Mouse (Mus musculus): ENCODE results near the gene Ngp. TPM values are rescaled to one million over a fixed set of nuclear protein-coding genes. Genes with fewer than 3 reads are reported as not detected.

Gene Ngp
- total RNA-seq, 2 experiments from 2014 or later, result 557 to 1,024 TPM

DNA sequence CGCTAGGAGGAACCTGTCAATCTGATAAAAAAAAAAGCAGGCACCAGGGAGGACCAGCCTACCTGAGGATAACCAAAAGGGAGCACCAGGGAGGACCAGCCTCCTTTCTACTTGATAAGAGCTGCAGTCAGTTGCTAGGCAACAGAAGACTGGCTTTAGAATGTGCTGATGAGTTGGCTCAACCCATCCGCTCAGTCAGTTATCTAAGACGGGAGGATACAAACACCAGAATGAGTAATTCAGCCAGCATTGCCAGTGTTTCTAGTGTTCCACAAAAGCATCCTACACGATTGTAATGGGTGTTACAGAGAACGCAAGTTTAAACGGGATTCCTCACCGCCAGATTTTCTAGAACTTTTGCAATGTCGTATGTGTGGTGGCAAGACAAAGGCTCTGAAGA is 11.7 kb downstream of the Ngp start:
- no peak for ATAC-seq (replicated peaks; ENCODE audit: poor library complexity)

DNA sequence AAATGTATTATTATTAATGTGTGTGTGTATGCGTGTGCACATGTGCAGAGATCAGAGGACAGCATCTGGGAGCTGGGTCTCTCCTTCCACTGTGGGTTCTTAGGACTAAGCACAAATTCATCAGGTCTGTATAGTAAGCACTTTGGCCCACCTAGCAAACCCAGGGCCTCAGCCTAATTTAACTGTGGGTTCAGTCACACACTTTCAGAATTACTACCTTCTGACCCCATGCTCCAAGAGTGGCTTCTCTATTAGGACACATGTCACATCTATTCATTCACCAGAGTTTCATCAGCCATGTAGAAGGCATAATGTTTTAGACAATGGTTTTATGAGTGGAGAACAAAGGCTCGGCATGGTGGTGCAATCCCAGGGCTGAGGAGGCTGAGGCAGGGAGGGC is 13.5 kb downstream of the Ngp start:
- ATAC-seq (replicated peaks; ENCODE audit: poor library complexity), result no peak

DNA sequence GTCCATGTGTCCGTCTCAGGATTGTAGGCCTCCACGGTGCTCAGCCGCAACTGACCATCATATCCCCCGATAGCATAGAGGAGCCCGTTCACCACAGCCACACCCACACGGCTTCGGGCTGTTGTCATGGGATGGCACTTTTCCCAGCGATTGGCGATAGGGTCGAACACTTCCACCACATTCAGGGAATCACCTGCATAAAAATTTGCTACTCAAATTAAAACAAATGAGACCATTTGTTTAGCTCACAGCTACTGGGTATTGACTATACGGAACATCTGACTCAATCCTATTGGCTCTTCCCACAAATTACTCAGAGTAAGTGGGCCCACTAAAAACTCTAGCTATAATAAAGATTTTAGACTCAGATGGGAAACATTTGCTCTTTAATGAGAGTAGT is 16.5 kb downstream of the Ngp start:
- no peak for ATAC-seq (replicated peaks; ENCODE audit: poor library complexity)

DNA sequence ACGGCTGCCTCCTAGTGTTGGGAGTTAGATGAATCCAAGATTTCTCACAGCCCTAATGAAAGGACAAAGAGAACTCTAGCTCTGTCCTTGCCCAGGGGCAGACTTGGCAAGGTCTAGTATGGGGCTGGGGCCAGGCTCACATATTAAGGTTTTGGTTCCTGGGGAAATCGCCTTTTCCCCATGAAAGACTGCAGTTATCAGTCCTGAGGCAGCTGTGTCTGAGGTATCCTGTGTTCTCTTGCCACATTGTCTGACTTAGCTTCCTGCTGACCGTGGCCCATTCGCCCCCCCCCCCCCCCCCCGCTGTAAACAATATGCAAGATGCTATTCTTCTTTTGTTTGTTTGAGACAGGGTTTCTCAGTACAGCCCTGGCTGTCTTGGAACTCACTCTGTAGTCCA is 20.5 kb downstream of the Ngp start:
- ATAC-seq (replicated peaks; ENCODE audit: poor library complexity), result peak; percentile 62

DNA sequence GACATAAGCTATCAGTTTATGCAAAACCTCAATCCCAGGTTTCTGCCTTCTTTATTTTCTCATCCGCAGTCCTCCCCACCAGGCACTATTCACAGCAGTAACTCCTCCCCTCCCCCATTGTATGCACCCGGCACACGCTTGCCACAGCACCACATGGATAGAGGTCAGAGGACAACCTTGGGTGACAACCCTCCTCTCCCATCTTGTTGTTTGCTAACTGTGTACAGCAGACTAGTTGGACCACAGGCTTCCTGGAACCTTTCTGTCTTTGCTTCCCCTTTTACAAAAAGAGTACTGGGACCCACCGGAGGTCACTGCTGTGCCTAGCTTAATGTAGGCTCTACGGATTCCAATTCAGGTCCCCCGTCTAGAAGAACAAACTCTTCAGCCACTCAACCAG is 21.0 kb downstream of the Ngp start:
- peak; percentile 95 for ATAC-seq (replicated peaks; ENCODE audit: poor library complexity)

DNA sequence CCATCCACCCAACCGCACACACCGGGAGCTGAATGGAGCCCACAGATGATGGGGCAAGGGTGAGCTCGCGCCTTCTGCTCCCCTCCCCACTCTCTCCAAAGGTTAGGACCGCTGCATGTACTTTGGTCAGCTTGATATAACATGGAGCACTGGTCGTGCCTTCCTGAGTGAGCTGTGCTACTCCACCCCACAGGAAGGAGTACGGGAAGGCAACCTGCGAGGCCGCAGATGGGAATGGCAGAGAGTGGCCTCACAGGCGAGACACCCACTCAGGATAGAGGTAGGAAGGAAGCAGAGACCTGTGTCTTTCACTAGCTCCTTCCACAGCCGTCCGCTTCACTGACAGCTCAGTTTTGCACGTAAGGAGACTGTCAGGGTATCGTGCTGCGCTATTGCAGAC is 28.8 kb downstream of the Ngp start:
- no peak for ATAC-seq (replicated peaks; ENCODE audit: poor library complexity)

DNA sequence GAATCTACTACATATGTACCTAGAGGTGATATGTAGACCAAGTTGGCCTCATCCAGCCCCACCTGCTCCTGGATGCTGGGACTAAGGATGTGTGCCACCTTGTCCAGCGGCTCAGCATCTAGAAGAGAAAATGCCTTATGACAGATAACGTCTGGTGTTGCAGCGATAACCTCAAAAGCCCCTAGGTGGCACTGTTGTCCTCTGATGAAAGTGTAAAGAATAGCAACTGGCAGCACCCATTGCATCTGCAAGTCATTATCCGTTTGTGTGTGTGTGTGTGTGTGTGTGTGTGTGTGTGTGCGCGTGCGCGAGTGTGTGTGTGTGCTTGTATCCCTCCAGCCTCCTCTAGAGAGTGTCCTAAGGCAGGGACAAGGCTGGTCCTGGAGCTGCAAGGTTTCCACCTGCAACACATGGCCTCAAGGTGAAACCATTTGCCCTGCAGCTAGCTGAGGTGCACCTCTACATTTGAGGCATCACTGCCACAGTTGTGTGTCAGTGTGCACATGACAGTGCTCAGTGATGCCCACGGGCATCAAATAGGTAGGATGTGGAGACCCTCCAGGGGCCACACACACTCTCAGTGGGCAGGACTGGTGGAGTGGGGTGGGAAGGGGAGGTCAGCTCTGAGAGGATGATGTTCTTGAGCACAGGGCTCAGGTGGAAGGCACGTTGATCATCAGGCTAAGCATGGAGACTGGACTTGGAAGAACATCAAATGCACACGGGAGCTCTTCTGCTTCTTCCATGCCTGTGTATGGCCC is 29.5 kb downstream of the Ngp start:
- peak; percentile 99 for ATAC-seq (replicated peaks; ENCODE audit: poor library complexity)

DNA sequence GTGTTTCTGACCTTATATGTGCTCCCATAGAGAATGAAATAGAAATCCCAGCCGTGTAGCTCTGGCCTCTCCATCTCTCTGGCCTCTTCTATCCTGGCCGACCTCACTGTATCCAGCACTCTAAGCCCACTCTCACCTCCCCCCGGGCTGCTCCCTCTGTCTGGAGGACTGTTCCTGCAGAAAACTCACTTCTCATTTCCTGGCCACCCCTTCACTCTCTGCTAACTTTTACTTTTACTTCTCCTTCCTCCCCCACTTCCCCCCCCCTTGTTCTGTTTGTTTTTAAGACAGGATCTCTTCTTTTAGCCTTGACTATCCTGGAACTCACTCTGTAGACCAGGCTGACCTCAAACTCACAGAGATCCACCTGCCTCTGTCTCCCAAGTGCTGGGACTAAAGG is 33.0 kb downstream of the Ngp start:
- ATAC-seq (replicated peaks; ENCODE audit: poor library complexity), result peak; percentile 49

DNA sequence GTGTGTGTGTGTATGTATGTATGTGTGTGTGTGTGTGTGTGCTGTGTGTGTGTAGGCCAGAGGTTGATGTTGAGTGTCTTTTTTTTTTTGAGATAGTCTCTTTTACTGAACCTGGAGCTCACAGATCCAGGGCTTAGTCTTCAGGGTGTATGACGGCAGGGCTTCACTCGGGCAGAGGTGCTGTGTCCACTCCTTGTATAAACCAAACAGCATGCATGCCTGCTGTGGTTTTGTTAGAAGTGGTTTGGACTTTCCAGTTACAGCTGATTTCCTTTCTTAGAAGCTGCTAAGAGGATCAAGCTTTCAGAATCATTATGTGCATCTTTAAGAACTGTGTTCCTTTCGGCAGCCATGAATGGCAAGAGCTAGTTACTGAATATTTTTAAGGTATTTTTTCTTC is 38.4 kb downstream of the Ngp start:
- no peak for ATAC-seq (replicated peaks; ENCODE audit: poor library complexity)

DNA sequence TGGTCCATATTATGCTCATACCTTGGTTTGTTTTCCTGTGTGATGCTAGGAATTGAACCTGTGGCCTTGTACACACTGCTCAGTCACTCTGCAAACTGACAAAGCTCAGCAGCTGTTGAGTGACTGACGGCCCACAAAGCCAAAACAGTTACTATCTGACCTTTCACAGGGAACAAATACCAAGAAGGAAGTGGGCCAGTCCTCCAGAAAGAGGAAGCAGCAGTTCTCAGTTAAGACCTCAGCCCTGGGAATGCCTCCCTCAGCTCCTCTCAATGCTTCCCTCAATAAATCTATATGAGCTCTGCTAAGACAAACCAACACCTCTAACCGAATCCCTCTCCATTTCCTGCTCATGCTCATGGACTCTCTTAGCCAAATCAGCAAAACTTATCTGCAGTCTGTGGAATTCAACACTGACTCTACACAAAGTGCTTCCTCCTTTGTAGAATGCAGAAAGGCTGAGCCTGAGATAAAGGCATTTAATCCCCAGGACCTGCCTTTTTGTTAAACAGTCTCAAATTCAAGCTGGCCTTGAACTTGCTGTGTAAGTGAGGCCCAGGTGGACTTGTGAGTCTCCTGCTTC is 39.7 kb downstream of the Ngp start:
- ATAC-seq (replicated peaks; ENCODE audit: poor library complexity), result peak; percentile 81

DNA sequence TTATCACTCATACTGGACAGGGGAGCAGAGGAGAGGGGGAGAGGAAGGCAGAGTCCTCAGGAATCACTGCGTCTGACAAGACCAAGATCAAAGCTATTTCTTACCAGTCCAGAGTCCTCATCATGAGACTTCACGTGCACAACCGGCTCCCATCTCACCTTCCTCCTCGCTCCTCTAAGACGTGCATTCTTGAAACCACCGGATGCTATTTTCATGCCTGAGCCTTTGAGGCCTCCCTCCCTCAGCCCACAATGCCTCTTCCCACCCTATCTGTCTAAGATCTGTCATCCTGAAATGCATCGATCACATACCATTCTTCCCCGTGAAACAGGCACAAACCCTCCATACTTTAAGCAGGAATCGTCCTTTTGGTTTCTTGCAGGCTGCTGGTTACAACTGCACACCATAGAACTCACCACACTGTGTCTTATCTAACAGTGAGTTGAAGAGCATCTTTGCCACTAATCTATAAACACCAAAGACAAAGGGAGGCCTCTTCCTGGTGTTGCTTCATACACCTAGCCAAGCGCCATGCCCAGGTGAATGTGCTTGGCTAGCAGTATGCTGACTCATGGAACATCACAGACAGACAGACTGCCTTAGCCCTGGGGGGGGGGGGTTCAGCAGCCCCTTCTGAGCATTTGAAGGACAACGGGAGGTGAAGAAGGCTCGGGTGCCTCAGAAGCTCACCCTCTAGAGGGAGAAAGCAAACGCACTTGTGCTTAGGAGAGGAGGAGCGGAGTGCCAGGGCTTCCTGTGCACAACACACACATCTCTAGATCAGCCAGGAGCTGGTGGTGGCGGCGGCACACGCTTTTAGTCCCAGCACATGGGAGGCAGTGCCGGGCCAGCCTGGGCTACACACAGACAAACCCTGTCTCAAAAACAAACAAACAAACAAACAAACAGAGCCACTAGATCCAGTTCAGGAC is 41.6 kb downstream of the Ngp start:
- ATAC-seq (replicated peaks; ENCODE audit: poor library complexity), result peak; percentile 30

DNA sequence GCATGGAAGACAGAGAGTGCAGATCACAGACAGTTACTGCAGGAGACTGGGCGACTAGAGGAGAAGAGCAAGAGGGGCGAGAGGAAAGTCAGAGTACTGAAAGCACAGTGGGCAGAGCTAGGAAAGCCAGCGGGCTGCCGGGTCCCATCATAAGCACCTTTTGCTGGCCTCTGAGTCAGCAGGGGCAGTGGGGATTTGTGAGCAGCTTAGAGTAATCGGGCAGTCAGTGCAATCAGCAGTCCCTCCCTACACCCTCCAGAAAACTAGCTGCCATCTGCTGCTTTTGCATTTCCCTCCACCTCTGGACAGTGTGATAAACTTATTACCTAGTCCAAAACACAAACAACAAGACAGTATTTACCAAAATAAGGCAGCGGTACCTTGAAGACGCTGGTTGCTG is 42.8 kb downstream of the Ngp start:
- ATAC-seq (replicated peaks; ENCODE audit: poor library complexity), result no peak

DNA sequence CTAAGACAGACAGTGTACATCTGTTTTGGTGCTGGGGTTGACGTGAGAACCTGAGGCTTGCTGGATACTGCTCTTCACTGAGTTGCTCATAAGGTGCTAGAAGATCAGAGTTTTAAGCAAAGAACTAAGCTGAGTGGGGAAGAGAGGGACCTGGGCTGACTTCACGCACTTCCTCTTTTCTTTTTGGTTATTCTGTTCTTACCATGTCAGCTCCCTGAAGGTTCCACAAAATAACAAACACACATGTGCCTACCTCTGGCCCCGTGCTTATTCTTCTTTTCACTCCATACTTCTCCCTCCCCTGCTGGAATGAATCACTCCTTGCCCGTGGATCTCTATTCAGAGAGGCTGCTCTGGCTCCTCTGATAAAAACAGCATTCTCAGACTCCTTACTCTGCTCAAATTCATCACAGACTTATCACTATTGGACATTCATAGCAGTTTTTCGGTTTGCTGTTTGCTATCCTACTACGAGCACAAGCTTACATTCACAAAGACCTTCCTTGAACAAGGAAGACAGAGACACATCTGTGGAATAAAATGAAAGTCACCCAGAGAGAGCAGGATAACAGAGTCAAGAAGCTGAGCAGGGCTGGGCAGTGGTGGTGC is 44.5 kb downstream of the Ngp start:
- ATAC-seq (replicated peaks; ENCODE audit: poor library complexity), result peak; percentile 30

DNA sequence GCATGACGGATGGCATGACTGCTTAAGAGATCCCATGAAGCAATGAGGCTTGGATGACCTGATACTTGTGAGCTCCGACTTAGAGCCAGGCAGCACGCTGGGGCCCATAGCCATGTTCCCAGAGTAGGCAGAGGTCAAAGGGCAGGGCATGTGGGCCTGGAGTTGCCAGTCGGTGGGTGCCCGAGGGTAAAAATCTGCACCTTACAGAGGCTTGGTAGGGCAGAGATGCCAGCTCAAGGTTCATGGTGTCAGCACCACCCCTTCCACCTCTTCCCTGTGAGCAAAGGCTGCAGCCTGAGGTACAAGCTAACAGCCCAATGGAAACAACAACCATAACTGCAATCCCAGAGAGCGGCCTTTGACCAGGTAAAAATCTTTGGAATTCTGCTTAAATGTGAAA is 45.8 kb downstream of the Ngp start:
- no peak for ATAC-seq (replicated peaks; ENCODE audit: poor library complexity)

DNA sequence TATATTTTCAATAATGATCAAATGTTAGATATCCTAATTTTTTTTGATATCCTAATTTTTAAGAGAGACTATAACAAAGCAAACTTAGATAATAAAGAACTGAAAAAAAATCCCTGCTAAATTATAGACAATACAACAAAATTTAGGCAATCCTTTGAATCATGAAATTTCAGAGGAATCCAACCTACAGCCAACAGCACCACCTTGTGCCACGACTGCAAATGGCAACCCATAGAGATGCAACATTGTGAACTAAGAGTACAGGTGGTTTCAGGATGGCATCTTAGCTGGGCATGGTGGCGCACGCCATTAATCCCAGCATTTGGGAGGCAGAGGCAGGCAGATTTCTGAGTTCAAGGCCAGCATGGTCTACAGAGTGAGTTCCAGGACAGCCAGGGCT is 46.6 kb downstream of the Ngp start:
- ATAC-seq (replicated peaks; ENCODE audit: poor library complexity), result peak; percentile 66

Other genes with a start within 250 kb of the Ngp start
- 0.05 and 0.07 TPM in 2 replicates for gene Cspg5, start 176.0 kb upstream of the Ngp start, total RNA-seq (2015)
- 0.03 and 0.75 TPM in 2 replicates for gene Cspg5, start 176.0 kb upstream of the Ngp start, total RNA-seq (2017)
- 9.9 and 12.1 TPM in 2 replicates for gene Elp6, start 114.6 kb upstream of the Ngp start, total RNA-seq (2015)
- 9.3 and 9.4 TPM in 2 replicates for gene Elp6, start 114.6 kb upstream of the Ngp start, total RNA-seq (2017)
- 26.1 and 33.6 TPM in 2 replicates for gene Scap, start 86.5 kb upstream of the Ngp start, total RNA-seq (2015)
- gene Scap, start 86.5 kb upstream of the Ngp start, total RNA-seq (2017), result 22.1 and 29.4 TPM in 2 replicates
- gene Ptpn23, start 11.5 kb upstream of the Ngp start, total RNA-seq (2015), result 8.6 and 13.0 TPM in 2 replicates
- 1.5 and 4.0 TPM in 2 replicates for gene Ptpn23, start 11.5 kb upstream of the Ngp start, total RNA-seq (2017)
- 11.1 and 11.5 TPM in 2 replicates for gene Klhl18, start 56.9 kb downstream of the Ngp start, total RNA-seq (2015)
- 8.4 and 11.4 TPM in 2 replicates for gene Klhl18, start 56.9 kb downstream of the Ngp start, total RNA-seq (2017)
- gene Kif9, start 57.2 kb downstream of the Ngp start, total RNA-seq (2015), result 0.77 and 1.4 TPM in 2 replicates
- 0.87 and 1.7 TPM in 2 replicates for gene Kif9, start 57.2 kb downstream of the Ngp start, total RNA-seq (2017)
- 139 and 161 TPM in 2 replicates for gene Setd2, start 112.8 kb downstream of the Ngp start, total RNA-seq (2015)
- 113 and 160 TPM in 2 replicates for gene Setd2, start 112.8 kb downstream of the Ngp start, total RNA-seq (2017)
- 2.0 and 4.3 TPM in 2 replicates for gene Nradd, start 204.7 kb downstream of the Ngp start, total RNA-seq (2015)
- gene Nradd, start 204.7 kb downstream of the Ngp start, total RNA-seq (2017), result 1.9 and 2.2 TPM in 2 replicates
- gene Nbeal2, start 234.4 kb downstream of the Ngp start, total RNA-seq (2015), result 20.1 and 24.1 TPM in 2 replicates
- 10.3 and 19.3 TPM in 2 replicates for gene Nbeal2, start 234.4 kb downstream of the Ngp start, total RNA-seq (2017)
- 98.7 and 112 TPM in 2 replicates for gene Ccdc12, start 236.8 kb downstream of the Ngp start, total RNA-seq (2015)
- gene Ccdc12, start 236.8 kb downstream of the Ngp start, total RNA-seq (2017), result 75.3 and 92.6 TPM in 2 replicates

Data from megakaryocyte progenitor cell, adult 5-6 weeks (primary cell).